Mouse (Mus musculus): ENCODE results near the gene Kcnmb2.

Gene Kcnmb2

GRCm38 (mm10) chr3:32144194-32144593 is 241.9 kb downstream of the Kcnmb2 start:
- no peak for DNase-seq (ENCODE audit: low spot score)

- no peak for DNase-seq (ENCODE audit: low spot score)
Observed at GRCm38 (mm10) chr3:32144655-32145054, 242.3 kb downstream of the Kcnmb2 start.

GRCm38 (mm10) chr3:32147739-32148138 is 245.4 kb downstream of the Kcnmb2 start:
- no peak for DNase-seq (ENCODE audit: low spot score)

GRCm38 (mm10) chr3:32149851-32150570 is 247.7 kb downstream of the Kcnmb2 start:
- peak; percentile 58 for DNase-seq (ENCODE audit: low spot score)

- DNase-seq (ENCODE audit: low spot score): no peak
Observed at GRCm38 (mm10) chr3:32180519-32180918, 278.2 kb downstream of the Kcnmb2 start.

- DNase-seq (ENCODE audit: low spot score): no peak
Observed at GRCm38 (mm10) chr3:32185855-32186522, 283.7 kb downstream of the Kcnmb2 start.

GRCm38 (mm10) chr3:32188521-32188920 is 286.2 kb downstream of the Kcnmb2 start:
- peak; percentile 81 for DNase-seq (ENCODE audit: low spot score)

- peak; percentile 8 for DNase-seq (ENCODE audit: low spot score)
Observed at GRCm38 (mm10) chr3:32188955-32189354, 286.6 kb downstream of the Kcnmb2 start.

GRCm38 (mm10) chr3:32189956-32190355 is 287.6 kb downstream of the Kcnmb2 start:
- peak; percentile 2 for DNase-seq (ENCODE audit: low spot score)

GRCm38 (mm10) chr3:32194014-32194413 is 291.7 kb downstream of the Kcnmb2 start:
- DNase-seq (ENCODE audit: low spot score): no peak

- DNase-seq (ENCODE audit: low spot score): no peak
Observed at GRCm38 (mm10) chr3:32226755-32227154, 324.4 kb downstream of the Kcnmb2 start.

- no peak for DNase-seq (ENCODE audit: low spot score)
Observed at GRCm38 (mm10) chr3:32236766-32237165, 334.5 kb downstream of the Kcnmb2 start.
